Mouse (Mus musculus) bone marrow macrophage, adult 2 months (primary cell): ENCODE results near the gene Neu2.

Source experiments
- CTCF ChIP-seq: IDR thresholded peaks from 2 replicates; pipeline ENCODE4 v1.5.1; 2012; ENCODE audit warnings: low read depth, mild to moderate bottlenecking, low read length, moderate library complexity
- POLR2A ChIP-seq: IDR thresholded peaks from 2 replicates; pipeline ENCODE4 v1.6.1; 2012; ENCODE audit warnings: mild to moderate bottlenecking, low read depth, low read length, borderline replicate concordance

DNA sequence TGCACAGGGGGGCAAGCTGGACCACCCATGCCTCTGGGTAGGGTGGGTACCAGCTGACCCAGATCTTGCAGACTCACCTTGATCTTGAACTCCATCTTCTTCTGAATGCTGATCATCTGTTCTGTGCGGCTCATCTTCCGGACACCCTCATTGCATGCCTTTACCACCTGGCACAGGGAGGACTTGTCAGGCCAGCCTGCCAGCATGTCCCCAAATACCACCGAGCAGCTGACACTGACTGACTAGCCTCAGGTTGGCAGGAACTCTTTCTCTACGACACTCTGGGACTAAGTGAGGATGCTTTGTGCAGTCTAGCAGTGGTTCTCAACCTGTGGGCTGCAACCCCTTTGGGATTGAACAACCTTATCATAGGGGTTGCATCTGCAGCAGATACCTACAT is 27.1 kb upstream of the Neu2 start:
- TF ChIP-seq POLR2A (no peak), CTCF (no peak)
